Mouse (Mus musculus): ENCODE results near the gene Hbs1l. TPM values are rescaled to one million over a fixed set of nuclear protein-coding genes. Genes with fewer than 3 reads are reported as not detected.

Gene Hbs1l
- total and polyA plus RNA-seq, 2 experiments from 2014 or later: 59.1 to 72.2 TPM

GRCm38 (mm10) chr10:21367481-21367880 is 71.7 kb downstream of the Hbs1l start:
- ATAC-seq (ENCODE audit: low FRiP score): no peak
- Histone ChIP-seq H3K27me3 (ENCODE audit: insufficient read depth, low read length) (no peaks in the 10 kb centered on the region), H3K27ac (ENCODE audit: low read depth, low read length) (no peak overlapping the region), H3K4me1 (ENCODE audit: insufficient read depth, low read length) (no peaks in the 10 kb centered on the region), H3K4me2 (ENCODE audit: low read depth, low read length, poor library complexity, severe bottlenecking) (no peak overlapping the region), H3K9me3 (ENCODE audit: low read length) (no peaks in the 10 kb centered on the region), H3K36me3 (ENCODE audit: insufficient read depth, low read length) (peaks cover 40% of the 10 kb centered on the region), H3K4me3 (ENCODE audit: low read depth, low read length) (no peak overlapping the region), H3K9ac (replicated peaks; ENCODE audit: low read length, poor library complexity, severe bottlenecking) (no peak overlapping the region)
- WGBS: 96% methylated on average over 9 of the region's 9 CpGs
- DNase-seq (ENCODE audit: low spot score): no peak
- no peak for TF ChIP-seq CTCF (IDR thresholded peaks at IDR 0.05)

DNA sequence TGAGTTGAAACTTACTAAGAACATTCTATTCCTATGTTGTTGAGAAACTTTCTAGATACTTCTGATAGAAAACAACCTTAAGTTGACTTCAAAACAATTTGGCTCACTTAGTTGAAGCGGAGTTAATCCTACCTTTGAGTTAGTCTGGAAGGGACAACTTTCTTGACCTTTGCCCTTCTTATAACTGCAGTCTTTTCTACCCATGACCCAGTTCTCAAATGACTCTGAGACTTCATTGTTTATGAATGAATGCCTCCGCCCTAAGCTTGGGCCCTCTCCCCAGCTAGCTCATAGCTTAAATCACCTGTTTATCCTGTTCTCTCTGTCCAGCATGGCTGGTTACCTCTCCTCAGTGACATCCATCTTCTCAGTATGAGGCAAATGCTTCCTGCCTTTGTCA is 73.8 kb downstream of the Hbs1l start:
- no peak for TF ChIP-seq CTCF (IDR thresholded peaks at IDR 0.05)
- Histone ChIP-seq H3K4me1 (ENCODE audit: insufficient read depth, low read length) (no peaks in the 10 kb centered on the region), H3K27me3 (ENCODE audit: insufficient read depth, low read length) (no peaks in the 10 kb centered on the region), H3K36me3 (ENCODE audit: insufficient read depth, low read length) (peaks cover 29% of the 10 kb centered on the region), H3K9ac (replicated peaks; ENCODE audit: low read length, poor library complexity, severe bottlenecking) (no peak overlapping the region), H3K4me2 (ENCODE audit: low read depth, low read length, poor library complexity, severe bottlenecking) (no peak overlapping the region), H3K9me3 (ENCODE audit: low read length) (no peaks in the 10 kb centered on the region), H3K27ac (ENCODE audit: low read depth, low read length) (no peak overlapping the region), H3K4me3 (ENCODE audit: low read depth, low read length) (no peak overlapping the region)
- WGBS: 52% methylated on average over 2 of the region's 2 CpGs
- no peak for ATAC-seq (ENCODE audit: low FRiP score)
- DNase-seq (ENCODE audit: low spot score): no peak

DNA sequence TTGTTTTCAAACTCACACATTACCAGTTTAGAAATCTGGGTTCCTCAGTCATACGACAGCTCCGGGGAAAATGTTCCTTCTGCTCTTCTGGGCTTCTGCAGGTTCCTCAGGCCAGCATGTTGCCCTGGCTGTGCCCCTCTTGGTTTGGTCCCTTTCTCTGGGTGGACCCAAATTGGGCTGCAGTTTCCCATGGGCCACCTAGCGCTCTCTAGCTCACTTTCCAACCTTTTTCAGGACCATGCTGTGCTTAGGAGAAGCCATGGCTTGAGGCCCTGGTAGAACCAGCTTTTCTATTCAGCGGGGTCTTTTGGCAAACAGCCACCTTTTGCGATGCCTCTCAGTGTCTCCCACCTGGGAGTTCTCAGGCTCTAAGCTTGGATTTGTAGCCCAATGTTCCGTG is 76.5 kb downstream of the Hbs1l start:
- Histone ChIP-seq H3K27me3 (ENCODE audit: insufficient read depth, low read length) (no peaks in the 10 kb centered on the region), H3K9me3 (ENCODE audit: low read length) (no peaks in the 10 kb centered on the region), H3K4me1 (ENCODE audit: insufficient read depth, low read length) (no peaks in the 10 kb centered on the region)

GRCm38 (mm10) chr10:21376682-21377473 is 81.1 kb downstream of the Hbs1l start, which contains the start of gene Aldh8a1:
Aldh8a1 (plus strand) TSS chr10:21377291.
- no peak within 1 kb of the TSS for H3K27ac ChIP-seq (ENCODE audit: low read depth, low read length)
- H3K36me3 ChIP-seq (ENCODE audit: insufficient read depth, low read length): no peaks in the 10 kb centered on the region
- H3K4me3 ChIP-seq (ENCODE audit: low read depth, low read length): no peak within 1 kb of the TSS
- DNase-seq (ENCODE audit: low spot score): no peak
- no peak within 1 kb of the TSS for H3K4me2 ChIP-seq (ENCODE audit: low read depth, low read length, poor library complexity, severe bottlenecking)
- H3K9me3 ChIP-seq (ENCODE audit: low read length): no peaks in the 10 kb centered on the region
- no peaks in the 10 kb centered on the region for H3K27me3 ChIP-seq (ENCODE audit: insufficient read depth, low read length)
- no peak within 1 kb of the TSS for H3K9ac ChIP-seq (replicated peaks; ENCODE audit: low read length, poor library complexity, severe bottlenecking)
- no peak for ATAC-seq (ENCODE audit: low FRiP score)
- no peaks in the 10 kb centered on the region for H3K4me1 ChIP-seq (ENCODE audit: insufficient read depth, low read length)
- no peak for TF ChIP-seq CTCF (IDR thresholded peaks at IDR 0.05)
- WGBS: 87% methylated on average over 13 of the region's 13 CpGs

More for the DNA sequence above, 76.5 kb downstream of the Hbs1l start:
- Histone ChIP-seq H3K4me2 (ENCODE audit: low read depth, low read length, poor library complexity, severe bottlenecking) (no peak overlapping the region), H3K36me3 (ENCODE audit: insufficient read depth, low read length) (peaks cover 17% of the 10 kb centered on the region), H3K9ac (replicated peaks; ENCODE audit: low read length, poor library complexity, severe bottlenecking) (no peak overlapping the region), H3K4me3 (ENCODE audit: low read depth, low read length) (no peak overlapping the region), H3K27ac (ENCODE audit: low read depth, low read length) (no peak overlapping the region)
- ATAC-seq (ENCODE audit: low FRiP score) (no peak), DNase-seq (ENCODE audit: low spot score) (no peak)
- TF ChIP-seq CTCF (IDR thresholded peaks at IDR 0.05): no peak
- WGBS: 87% methylated on average over 6 of the region's 6 CpGs

- no peaks in the 10 kb centered on the region for H3K4me1 ChIP-seq (ENCODE audit: insufficient read depth, low read length)
- peak; percentile 54 for TF ChIP-seq CTCF (IDR thresholded peaks at IDR 0.05)
- no peak overlapping the region for H3K9ac ChIP-seq (replicated peaks; ENCODE audit: low read length, poor library complexity, severe bottlenecking)
- DNase-seq (ENCODE audit: low spot score) (no peak), ATAC-seq (ENCODE audit: low FRiP score) (no peak)
- H3K9me3 ChIP-seq (ENCODE audit: low read length): no peaks in the 10 kb centered on the region
- H3K4me2 ChIP-seq (ENCODE audit: low read depth, low read length, poor library complexity, severe bottlenecking): no peak overlapping the region
- no peak overlapping the region for H3K27ac ChIP-seq (ENCODE audit: low read depth, low read length)
- 74% methylated on average over 9 of the region's 9 CpGs for WGBS
- H3K27me3 ChIP-seq (ENCODE audit: insufficient read depth, low read length): no peaks in the 10 kb centered on the region
- no peak overlapping the region for H3K4me3 ChIP-seq (ENCODE audit: low read depth, low read length)
- no peaks in the 10 kb centered on the region for H3K36me3 ChIP-seq (ENCODE audit: insufficient read depth, low read length)
Observed at GRCm38 (mm10) chr10:21378196-21378944, 82.6 kb downstream of the Hbs1l start.

- Histone ChIP-seq H3K4me1 (ENCODE audit: insufficient read depth, low read length) (no peaks in the 10 kb centered on the region), H3K4me3 (ENCODE audit: low read depth, low read length) (no peak overlapping the region), H3K9me3 (ENCODE audit: low read length) (no peaks in the 10 kb centered on the region), H3K27me3 (ENCODE audit: insufficient read depth, low read length) (no peaks in the 10 kb centered on the region), H3K9ac (replicated peaks; ENCODE audit: low read length, poor library complexity, severe bottlenecking) (no peak overlapping the region), H3K4me2 (ENCODE audit: low read depth, low read length, poor library complexity, severe bottlenecking) (no peak overlapping the region), H3K36me3 (ENCODE audit: insufficient read depth, low read length) (no peaks in the 10 kb centered on the region), H3K27ac (ENCODE audit: low read depth, low read length) (no peak overlapping the region)
- DNase-seq (ENCODE audit: low spot score): peak; percentile 93
- peak; percentile 97 for TF ChIP-seq CTCF (IDR thresholded peaks at IDR 0.05)
- 23% methylated on average over 6 of the region's 6 CpGs for WGBS
- 0 out of 2 replicates have a peak, but pooled peaks have one; percentile 52 for ATAC-seq (ENCODE audit: low FRiP score)
Observed at GRCm38 (mm10) chr10:21382914-21383313, 87.1 kb downstream of the Hbs1l start.
